Mouse (Mus musculus) thymus, adult 2 months (tissue): ENCODE data around the gene R3hdm1.

Source experiments
- CTCF ChIP-seq: fragments of 200-500 bp; IDR thresholded peaks from 2 replicates; pipeline ENCODE4 v1.5.1; 2012; ENCODE audit warnings: mild to moderate bottlenecking, control low read depth, low read length, moderate library complexity, borderline replicate concordance; ENCODE audit not compliant: control insufficient read depth, poor library complexity, insufficient read depth; ENCODE audit errors: extremely low read depth
- POLR2A ChIP-seq: fragments of 200-500 bp; IDR thresholded peaks from 2 replicates; pipeline ENCODE4 v1.6.1; 2012; ENCODE audit warnings: mild to moderate bottlenecking, low read length, control low read depth, moderate library complexity; ENCODE audit not compliant: control insufficient read depth, poor library complexity, insufficient read depth; ENCODE audit errors: extremely low read depth

- TF ChIP-seq CTCF: no peak
- no peak for TF ChIP-seq POLR2A
Observed at GRCm38 (mm10) chr1:128081873-128082272, 21.2 kb upstream of the R3hdm1 start.
